Mouse (Mus musculus) limb, embryonic 10.5 days (tissue): ENCODE results near the gene Zfp442. TPM values are rescaled to one million over a fixed set of nuclear protein-coding genes. Genes with fewer than 3 reads are reported as not detected.

Experiments used
- polyA plus RNA-seq: library from polyadenylated mRNA; unstranded; fragments of >200 nt; fragmentation: Nextera tagmentation; extraction: Ambion mirVana; gene quantifications from 2 replicates; pipeline ENCODE4 v1.2.1, GENCODE M21; 2016

Zfp442 gene
- polyA plus RNA-seq, 1 experiment from 2014 or later = 12.4 TPM

Other genes starting within 250 kb of the Zfp442 start
- gene Zfp937, start 233.4 kb downstream of the Zfp442 start, polyA plus RNA-seq = 13.6 TPM in 2 replicates
- 6.4 and 6.8 TPM in 2 replicates for gene Gm21994, start 195.9 kb downstream of the Zfp442 start, polyA plus RNA-seq
- 0.09 TPM in 1 of 2 replicates, not detected in the other for gene Gm14124, start 194.0 kb downstream of the Zfp442 start, polyA plus RNA-seq
- gene Gm10130, start 127.8 kb downstream of the Zfp442 start, polyA plus RNA-seq = 3.8 and 4.0 TPM in 2 replicates
- 9.4 and 12.1 TPM in 2 replicates for gene 3300002I08Rik, start 88.7 kb downstream of the Zfp442 start, polyA plus RNA-seq
- 0.14 and 0.23 TPM in 2 replicates for gene Zfp345, start 33.6 kb upstream of the Zfp442 start, polyA plus RNA-seq
- not detected in 2 replicates for gene Cst7, start 118.9 kb upstream of the Zfp442 start, polyA plus RNA-seq
- gene Apmap, start 157.1 kb upstream of the Zfp442 start, polyA plus RNA-seq = 26.6 and 28.9 TPM in 2 replicates
- gene Acss1, start 217.0 kb upstream of the Zfp442 start, polyA plus RNA-seq = 3.4 and 3.6 TPM in 2 replicates
- not detected in 2 replicates for gene Vsx1, start 237.9 kb upstream of the Zfp442 start, polyA plus RNA-seq